Mouse (Mus musculus): ENCODE measurements around the gene Fars2. TPM values are rescaled to one million over a fixed set of nuclear protein-coding genes. Genes with fewer than 3 reads are reported as not detected.
A peak's percentile ranks its signal among the peaks of the same experiment; 100 is the strongest.

Fars2 gene
- polyA plus RNA-seq (2016; fragmentation: Nextera tagmentation; extraction: Ambion mirVana), result 27.6 and 32.0 TPM in 2 replicates

DNA sequence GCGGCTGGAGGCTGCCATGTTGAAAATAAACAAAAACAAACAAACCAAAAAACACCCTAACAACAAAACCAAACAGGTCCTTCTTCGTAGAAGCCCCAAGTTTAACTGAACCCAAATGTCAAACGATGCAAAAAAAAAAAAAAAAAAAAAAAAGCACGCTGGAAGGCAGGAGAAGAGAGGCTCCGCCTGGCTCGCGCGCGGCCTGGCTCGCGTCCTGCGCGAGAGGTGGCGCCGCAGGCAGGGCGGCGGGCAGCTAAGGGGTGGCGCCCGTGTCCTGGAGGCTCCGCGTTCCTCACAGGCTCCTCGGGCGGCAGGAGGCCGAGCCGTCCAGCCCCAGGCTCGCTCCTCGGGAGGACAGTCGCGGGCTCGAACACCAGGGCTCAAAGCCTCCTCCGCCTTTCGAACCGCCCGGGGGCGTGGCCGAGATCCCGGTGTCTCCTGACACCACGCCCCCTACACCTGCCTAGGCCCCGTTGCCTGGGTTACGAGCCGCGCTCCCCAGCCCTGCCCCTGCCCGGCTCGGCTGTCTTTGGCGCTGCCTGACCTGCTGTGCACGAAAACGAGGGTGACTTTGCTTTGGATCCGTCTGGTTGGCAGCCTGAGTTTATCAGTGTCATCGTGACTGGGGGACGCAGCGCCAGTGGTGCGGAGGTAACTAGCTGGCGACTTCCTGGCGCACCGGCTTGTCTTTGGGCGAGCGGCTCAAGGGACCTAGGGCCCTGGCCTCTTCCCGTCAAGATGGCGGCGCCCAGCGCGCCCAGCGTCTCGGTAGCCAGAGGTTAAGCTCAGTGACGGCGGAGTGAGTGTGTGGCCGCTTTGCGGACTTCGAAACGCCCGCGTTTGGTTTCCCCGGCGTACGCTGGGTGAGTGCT, at the start of gene Fars2, which contains the start of gene Lyrm4:
TSS of gene Fars2 (plus strand) at position 270 of the 872 bp plus-strand sequence.
TSS of gene Lyrm4 (minus strand) at position 384 of the 872 bp plus-strand sequence.
- under 1% methylated on average over 74 of the region's 75 CpGs for WGBS
- peak within 1 kb of the TSS; percentile 95 for H3K27ac ChIP-seq
- no peaks in the 10 kb centered on the region for H3K36me3 ChIP-seq
- H3K27me3 ChIP-seq, result no peaks in the 10 kb centered on the region
- ATAC-seq (ENCODE audit: insufficient number of reproducible peaks, insufficient read depth, low FRiP score, low TSS enrichment), result peak; percentile 98
- peak within 1 kb of the TSS; percentile 94 for H3K4me2 ChIP-seq (replicated peaks)
- H3K4me3 ChIP-seq, result peak within 1 kb of the TSS; percentile 65
- peaks cover 5% of the 10 kb centered on the region; the same call in 1 of the 2 replicates for H3K4me1 ChIP-seq
- peak within 1 kb of the TSS; percentile 62 for H3K9ac ChIP-seq
- no peaks in the 10 kb centered on the region for H3K9me3 ChIP-seq

DNA sequence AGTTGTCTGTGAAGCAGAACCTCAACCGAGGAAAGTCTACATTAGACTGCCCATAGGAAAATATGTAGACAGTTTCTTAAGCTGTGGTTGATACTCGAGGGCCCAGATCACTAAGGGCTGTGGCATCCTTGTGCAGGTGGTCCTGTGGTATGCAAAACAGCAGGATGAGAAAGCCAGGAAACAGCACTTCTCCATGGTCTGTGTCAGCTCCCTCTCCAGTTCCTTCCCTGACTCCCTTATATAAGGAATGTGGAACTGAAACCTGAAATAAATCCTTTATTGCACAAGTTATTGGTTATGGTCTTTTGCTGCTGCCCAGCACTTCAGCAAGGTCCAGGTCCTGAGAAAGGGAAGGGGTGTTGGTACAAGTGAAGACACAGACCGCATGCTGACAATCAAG, 42.7 kb upstream of the Fars2 start:
- no peak overlapping the region for H3K4me2 ChIP-seq (replicated peaks)
- H3K9ac ChIP-seq, result no peak overlapping the region
- no peak overlapping the region for H3K27ac ChIP-seq
- H3K27me3 ChIP-seq, result no peaks in the 10 kb centered on the region
- H3K4me1 ChIP-seq, result no peaks in the 10 kb centered on the region
- H3K36me3 ChIP-seq, result no peaks in the 10 kb centered on the region
- no peaks in the 10 kb centered on the region for H3K9me3 ChIP-seq
- ATAC-seq (ENCODE audit: insufficient number of reproducible peaks, insufficient read depth, low FRiP score, low TSS enrichment), result no peak
- 81% methylated on average over 3 of the region's 3 CpGs for WGBS
- no peak overlapping the region for H3K4me3 ChIP-seq

GRCm38 (mm10) chr13:36081591-36081990, 35.6 kb upstream of the Fars2 start:
- no peaks in the 10 kb centered on the region for H3K36me3 ChIP-seq
- 81% methylated on average over 3 of the region's 3 CpGs for WGBS
- H3K9me3 ChIP-seq, result no peaks in the 10 kb centered on the region
- no peaks in the 10 kb centered on the region for H3K27me3 ChIP-seq
- H3K9ac ChIP-seq, result no peak overlapping the region
- ATAC-seq (ENCODE audit: insufficient number of reproducible peaks, insufficient read depth, low FRiP score, low TSS enrichment), result no peak
- no peak overlapping the region for H3K4me3 ChIP-seq
- no peak overlapping the region for H3K27ac ChIP-seq
- no peak overlapping the region for H3K4me2 ChIP-seq (replicated peaks)
- H3K4me1 ChIP-seq, result no peaks in the 10 kb centered on the region

- WGBS, result 85% methylated on average over 3 of the region's 3 CpGs
Observed at GRCm38 (mm10) chr13:36084701-36085100, 32.5 kb upstream of the Fars2 start.

DNA sequence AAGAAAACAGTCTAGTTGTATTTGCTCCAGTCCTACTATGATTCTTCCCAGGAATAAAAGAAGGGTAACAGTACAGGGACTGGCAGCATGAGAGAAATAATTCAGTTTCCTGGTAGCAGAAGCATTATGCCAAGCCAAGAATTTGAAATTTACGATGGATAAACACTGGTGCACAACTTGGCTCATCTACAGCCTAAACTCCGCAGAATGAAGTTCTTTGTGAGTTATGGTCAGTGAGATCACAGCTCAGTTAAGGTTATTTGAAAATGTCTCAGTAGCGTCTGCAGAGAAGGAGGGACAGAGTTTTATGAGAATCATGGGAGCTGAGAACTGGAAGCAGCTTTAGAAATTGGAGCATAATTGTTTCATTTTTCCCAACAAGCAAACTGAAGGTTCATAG, 31.2 kb upstream of the Fars2 start:
- no peaks in the 10 kb centered on the region for H3K27me3 ChIP-seq
- H3K9me3 ChIP-seq, result no peaks in the 10 kb centered on the region
- H3K36me3 ChIP-seq, result no peaks in the 10 kb centered on the region; the same call in 1 of the 2 replicates
- H3K4me3 ChIP-seq, result no peak overlapping the region
- 87% methylated on average over 3 of the region's 3 CpGs for WGBS
- no peak overlapping the region for H3K27ac ChIP-seq
- H3K9ac ChIP-seq, result no peak overlapping the region
- ATAC-seq (ENCODE audit: insufficient number of reproducible peaks, insufficient read depth, low FRiP score, low TSS enrichment), result no peak
- H3K4me2 ChIP-seq (replicated peaks), result no peak overlapping the region
- no peaks in the 10 kb centered on the region for H3K4me1 ChIP-seq

More at GRCm38 (mm10) chr13:36084701-36085100, 32.5 kb upstream of the Fars2 start:
- Histone ChIP-seq H3K27ac (no peak overlapping the region), H3K4me3 (no peak overlapping the region), H3K27me3 (no peaks in the 10 kb centered on the region), H3K4me2 (replicated peaks) (no peak overlapping the region), H3K4me1 (no peaks in the 10 kb centered on the region), H3K36me3 (no peaks in the 10 kb centered on the region; the same call in 1 of the 2 replicates), H3K9ac (no peak overlapping the region), H3K9me3 (no peaks in the 10 kb centered on the region)
- ATAC-seq (ENCODE audit: insufficient number of reproducible peaks, insufficient read depth, low FRiP score, low TSS enrichment), result no peak

- 93% methylated on average over 5 of the region's 5 CpGs for WGBS
- Histone ChIP-seq H3K9ac (no peak overlapping the region), H3K4me2 (replicated peaks) (no peak overlapping the region), H3K36me3 (no peaks in the 10 kb centered on the region; the same call in 1 of the 2 replicates), H3K27ac (no peak overlapping the region), H3K27me3 (no peaks in the 10 kb centered on the region), H3K4me3 (no peak overlapping the region), H3K4me1 (no peaks in the 10 kb centered on the region), H3K9me3 (no peaks in the 10 kb centered on the region)
- ATAC-seq (ENCODE audit: insufficient number of reproducible peaks, insufficient read depth, low FRiP score, low TSS enrichment), result no peak
Observed at GRCm38 (mm10) chr13:36086608-36087391, 30.4 kb upstream of the Fars2 start.

GRCm38 (mm10) chr13:36087427-36087826, 29.8 kb upstream of the Fars2 start:
- H3K4me3 ChIP-seq, result no peak overlapping the region
- H3K36me3 ChIP-seq, result no peaks in the 10 kb centered on the region; the same call in 1 of the 2 replicates
- H3K27ac ChIP-seq, result no peak overlapping the region
- no peak for ATAC-seq (ENCODE audit: insufficient number of reproducible peaks, insufficient read depth, low FRiP score, low TSS enrichment)
- no peaks in the 10 kb centered on the region for H3K4me1 ChIP-seq
- no peaks in the 10 kb centered on the region for H3K27me3 ChIP-seq
- WGBS, result 86% methylated on average over 2 of the region's 2 CpGs
- H3K9ac ChIP-seq, result no peak overlapping the region
- H3K9me3 ChIP-seq, result no peaks in the 10 kb centered on the region
- no peak overlapping the region for H3K4me2 ChIP-seq (replicated peaks)

GRCm38 (mm10) chr13:36088168-36088567, 29.0 kb upstream of the Fars2 start:
- no peak overlapping the region for H3K27ac ChIP-seq
- WGBS, result 68% methylated on average over 4 of the region's 4 CpGs
- no peak overlapping the region for H3K9ac ChIP-seq
- no peak overlapping the region for H3K4me2 ChIP-seq (replicated peaks)
- H3K36me3 ChIP-seq, result no peaks in the 10 kb centered on the region; the same call in 1 of the 2 replicates
- H3K9me3 ChIP-seq, result no peaks in the 10 kb centered on the region
- H3K27me3 ChIP-seq, result no peaks in the 10 kb centered on the region
- H3K4me1 ChIP-seq, result no peaks in the 10 kb centered on the region
- ATAC-seq (ENCODE audit: insufficient number of reproducible peaks, insufficient read depth, low FRiP score, low TSS enrichment), result no peak
- H3K4me3 ChIP-seq, result no peak overlapping the region

DNA sequence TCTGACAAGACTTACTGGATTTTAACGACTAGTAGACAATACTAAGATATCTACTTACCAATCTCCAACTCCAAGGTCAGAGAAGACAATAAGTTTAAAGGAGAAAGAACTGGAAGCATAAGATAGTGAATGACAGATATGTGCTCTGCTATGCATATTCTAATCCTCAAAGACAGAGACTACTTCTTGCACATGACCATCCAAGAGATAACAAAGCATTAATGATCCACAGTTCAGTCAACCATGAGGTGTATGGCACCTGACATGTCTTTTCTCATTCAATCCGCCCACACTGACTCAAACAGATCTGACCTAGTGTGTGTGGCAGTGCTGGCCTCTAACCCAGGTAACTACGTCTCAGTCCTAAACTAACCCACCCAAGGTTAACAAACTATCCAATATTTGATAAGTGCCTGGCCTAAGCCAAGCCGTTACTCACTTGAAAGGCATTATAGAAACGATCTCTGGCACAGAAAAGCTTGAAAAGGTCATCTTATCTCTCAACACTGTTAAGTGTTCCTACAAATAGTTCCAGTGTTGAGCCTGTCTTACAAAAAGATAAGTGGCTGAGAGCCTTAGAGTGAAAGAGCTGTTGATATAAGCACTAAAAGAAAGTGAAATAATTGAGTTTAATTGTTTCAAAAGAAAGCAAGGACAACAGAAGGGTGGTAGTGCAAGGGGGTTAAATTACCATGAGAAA, 20.4 kb upstream of the Fars2 start:
- Histone ChIP-seq H3K9me3 (no peaks in the 10 kb centered on the region), H3K9ac (no peak overlapping the region), H3K27ac (no peak overlapping the region), H3K36me3 (no peaks in the 10 kb centered on the region), H3K4me3 (no peak overlapping the region), H3K4me2 (replicated peaks) (no peak overlapping the region), H3K4me1 (no peaks in the 10 kb centered on the region), H3K27me3 (no peaks in the 10 kb centered on the region)
- 86% methylated on average over 5 of the region's 5 CpGs for WGBS
- ATAC-seq (ENCODE audit: insufficient number of reproducible peaks, insufficient read depth, low FRiP score, low TSS enrichment), result no peak

- Histone ChIP-seq H3K4me3 (no peak overlapping the region), H3K9me3 (no peaks in the 10 kb centered on the region), H3K36me3 (no peaks in the 10 kb centered on the region), H3K27ac (no peak overlapping the region), H3K27me3 (no peaks in the 10 kb centered on the region), H3K4me2 (replicated peaks) (no peak overlapping the region), H3K4me1 (no peaks in the 10 kb centered on the region), H3K9ac (no peak overlapping the region)
- no peak for ATAC-seq (ENCODE audit: insufficient number of reproducible peaks, insufficient read depth, low FRiP score, low TSS enrichment)
- WGBS, result 77% methylated on average over 6 of the region's 6 CpGs
Observed at GRCm38 (mm10) chr13:36105591-36105990, 11.6 kb upstream of the Fars2 start.

GRCm38 (mm10) chr13:36108528-36108927, 8.7 kb upstream of the Fars2 start:
- Histone ChIP-seq H3K4me3 (no peak overlapping the region), H3K9ac (no peak overlapping the region), H3K36me3 (no peaks in the 10 kb centered on the region), H3K27ac (no peak overlapping the region), H3K4me1 (no peaks in the 10 kb centered on the region), H3K9me3 (no peaks in the 10 kb centered on the region), H3K27me3 (no peaks in the 10 kb centered on the region), H3K4me2 (replicated peaks) (no peak overlapping the region)
- ATAC-seq (ENCODE audit: insufficient number of reproducible peaks, insufficient read depth, low FRiP score, low TSS enrichment), result no peak
- 99% methylated on average over 4 of the region's 4 CpGs for WGBS

Data from embryonic facial prominence, embryonic 12.5 days (tissue).